Mouse (Mus musculus) myocyte (in vitro differentiated cells): ENCODE results near the gene Npas1. TPM values are rescaled to one million over a fixed set of nuclear protein-coding genes. Genes with fewer than 3 reads are reported as not detected.

Source experiments
- H3K27me3 ChIP-seq: one replicate; pipeline ENCODE4 v1.6.1; 2011; ENCODE audit not compliant: control insufficient read depth, insufficient read depth, insufficient read length
- H3K36me3 ChIP-seq: one replicate; pipeline ENCODE4 v1.6.1; 2011; ENCODE audit not compliant: control insufficient read depth, insufficient read depth
- H3K4me2 ChIP-seq: one replicate; pipeline ENCODE4 v1.6.1; 2011; ENCODE audit warnings: low read depth, control low read depth
- H3K4me3 ChIP-seq: one replicate; pipeline ENCODE4 v1.5.1; 2011; ENCODE audit warnings: mild to moderate bottlenecking, control low read depth, moderate library complexity
- H3K79me2 ChIP-seq: one replicate; pipeline ENCODE4 v1.6.1; 2011; ENCODE audit not compliant: control insufficient read depth, insufficient read depth
- H3ac ChIP-seq: one replicate; pipeline ENCODE4 v1.6.1; 2011; ENCODE audit not compliant: control insufficient read depth, insufficient read length
- CEBPB ChIP-seq: IDR thresholded peaks from 2 replicates; pipeline ENCODE4 v1.6.1; 2011; ENCODE audit warnings: mild to moderate bottlenecking, moderate library complexity; ENCODE audit not compliant: poor library complexity, insufficient read depth, severe bottlenecking
- E2F4 ChIP-seq: IDR thresholded peaks from one replicate; pipeline ENCODE4 v1.6.1; 2011; ENCODE audit warnings: mild to moderate bottlenecking, control low read depth, moderate library complexity; ENCODE audit not compliant: insufficient read depth
- MAX ChIP-seq: IDR thresholded peaks from one replicate; pipeline ENCODE4 v1.6.1; 2011; ENCODE audit warnings: low read depth, mild to moderate bottlenecking, control low read depth
- MYOD1 ChIP-seq, 3 experiments: IDR thresholded peaks; one replicate each; pipeline ENCODE4 v1.6.1; 2011; ENCODE audit warnings: control low read depth in 2 of 3, low read depth in 2 of 3, mild to moderate bottlenecking in 2 of 3, moderate library complexity in 1 of 3; ENCODE audit not compliant: insufficient read length in 2 of 3, control insufficient read depth in 1 of 3
- MYOG ChIP-seq, 3 experiments: IDR thresholded peaks; one replicate each; pipeline ENCODE4 v1.6.1; 2011; ENCODE audit warnings: control low read depth in 2 of 3, low read depth in 2 of 3, mild to moderate bottlenecking in 2 of 3; ENCODE audit not compliant: insufficient read length in 2 of 3, control insufficient read depth in 1 of 3, insufficient read depth in 1 of 3
- POLR2A ChIP-seq: IDR thresholded peaks from one replicate; pipeline ENCODE4 v1.6.1; 2011; ENCODE audit warnings: low read depth, mild to moderate bottlenecking, control low read depth, moderate library complexity; ENCODE audit not compliant: insufficient read length
- POLR2AphosphoS2 ChIP-seq: IDR thresholded peaks from one replicate; pipeline ENCODE4 v1.6.1; 2011; ENCODE audit warnings: low read depth, control low read depth; ENCODE audit not compliant: insufficient read length
- REST ChIP-seq: IDR thresholded peaks from one replicate; pipeline ENCODE4 v1.6.1; 2011; ENCODE audit warnings: mild to moderate bottlenecking, control low read depth, moderate library complexity; ENCODE audit not compliant: insufficient read depth, insufficient read length
- SRF ChIP-seq: IDR thresholded peaks from one replicate; pipeline ENCODE4 v1.6.1; 2011; ENCODE audit warnings: low read depth; ENCODE audit not compliant: control insufficient read depth, insufficient read length
- TCF12 ChIP-seq: IDR thresholded peaks from one replicate; pipeline ENCODE4 v1.6.1; 2011; ENCODE audit warnings: mild to moderate bottlenecking, control low read depth; ENCODE audit not compliant: poor library complexity, insufficient read depth, severe bottlenecking
- TCF3 ChIP-seq: IDR thresholded peaks from one replicate; pipeline ENCODE4 v1.6.1; 2011; ENCODE audit warnings: low read depth, control low read depth; ENCODE audit not compliant: insufficient read length
- USF1 ChIP-seq: IDR thresholded peaks from one replicate; pipeline ENCODE4 v1.6.1; 2011; ENCODE audit warnings: low read depth, mild to moderate bottlenecking, control low read depth, moderate library complexity
- polyA plus RNA-seq: library from polyadenylated mRNA; unstranded; fragments of >200 nt; fragmentation: generic; extraction: Trizol; gene quantifications from one replicate; pipeline ENCODE4 v1.2.1, GENCODE M21; 2012; ENCODE audit warnings: missing spikeins

Npas1 gene
- polyA plus RNA-seq, 1 experiment: 0.18 TPM

- H3K4me2 ChIP-seq: no peak overlapping the region
- no peaks in the 10 kb centered on the region for H3K79me2 ChIP-seq
- H3K27me3 ChIP-seq: peaks cover 18% of the 10 kb centered on the region
- no peaks in the 10 kb centered on the region for H3K36me3 ChIP-seq
- TF ChIP-seq TCF12 (no peak), TCF3 (no peak), MYOD1 (IDR thresholded peaks at IDR 0.05; ENCODE audit: control insufficient read depth in 1 of 3, insufficient read length in 2 of 3, low read depth in 2 of 3) (no peak), MYOG (IDR thresholded peaks at IDR 0.05; ENCODE audit: control insufficient read depth in 1 of 3, insufficient read depth in 1 of 3, insufficient read length in 2 of 3, low read depth in 2 of 3) (no peak), CEBPB (no peak)
- H3ac ChIP-seq: no peak overlapping the region
- H3K4me3 ChIP-seq: no peak overlapping the region
These were observed 11.0 kb downstream of the Npas1 start for GRCm38 (mm10) chr7:16466565-16466964.

DNA sequence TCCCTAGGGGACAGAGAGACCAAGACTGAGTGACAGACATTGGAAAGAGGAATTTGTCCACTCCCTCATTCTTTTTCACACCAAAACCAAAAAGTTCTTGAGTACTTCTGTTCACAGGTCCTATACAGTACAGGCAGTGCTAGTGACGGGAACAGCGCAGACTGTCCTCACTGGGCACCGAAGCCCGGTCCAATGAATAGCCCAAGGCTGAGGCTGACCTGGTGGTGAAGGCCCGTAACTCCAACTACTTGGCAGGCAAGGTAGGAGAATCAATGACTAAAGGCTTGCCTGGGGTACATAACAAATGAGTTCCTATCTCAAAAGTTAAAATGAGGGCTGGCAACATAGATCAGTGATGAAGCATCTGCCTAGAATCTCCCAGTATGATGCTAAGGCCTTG, 12.0 kb downstream of the Npas1 start:
- TF ChIP-seq TCF3 (no peak), CEBPB (no peak), POLR2A (no peak), POLR2AphosphoS2 (no peak), USF1 (no peak), MYOG (IDR thresholded peaks at IDR 0.05; ENCODE audit: control insufficient read depth in 1 of 3, insufficient read depth in 1 of 3, insufficient read length in 2 of 3, low read depth in 2 of 3) (no peak), MYOD1 (IDR thresholded peaks at IDR 0.05; ENCODE audit: control insufficient read depth in 1 of 3, insufficient read length in 2 of 3, low read depth in 2 of 3) (no peak), SRF (no peak), MAX (no peak), E2F4 (no peak), REST (no peak), TCF12 (no peak)

DNA sequence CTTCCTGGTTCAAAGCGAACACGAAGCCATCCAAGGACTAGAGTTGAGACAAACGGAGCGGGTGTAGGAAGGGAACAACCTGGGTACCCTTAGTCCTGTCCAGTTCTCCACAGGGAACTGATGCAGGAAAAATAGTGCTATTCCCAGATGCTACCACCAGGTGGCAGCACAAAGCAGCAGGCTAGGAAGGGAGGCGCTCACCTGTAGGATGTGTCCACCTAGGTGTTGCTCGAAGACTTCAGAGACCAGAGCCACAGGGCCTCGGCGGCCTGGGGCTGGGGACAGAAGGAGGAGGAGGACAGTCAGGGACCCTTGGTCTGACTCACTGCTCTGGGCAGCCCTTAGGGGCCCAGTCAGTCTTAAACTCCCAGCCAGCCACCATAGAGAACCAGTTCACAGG, 12.4 kb downstream of the Npas1 start:
- no peak overlapping the region for H3K4me3 ChIP-seq
- peaks cover 18% of the 10 kb centered on the region for H3K27me3 ChIP-seq
- H3K4me2 ChIP-seq: no peak overlapping the region
- TF ChIP-seq CEBPB: no peak
- H3K79me2 ChIP-seq: no peaks in the 10 kb centered on the region
- no peaks in the 10 kb centered on the region for H3K36me3 ChIP-seq
- H3ac ChIP-seq: no peak overlapping the region

More for the DNA sequence above, 12.0 kb downstream of the Npas1 start:
- Histone ChIP-seq H3K4me3 (no peak overlapping the region), H3K27me3 (peaks cover 18% of the 10 kb centered on the region), H3K36me3 (no peaks in the 10 kb centered on the region), H3K79me2 (no peaks in the 10 kb centered on the region), H3ac (no peak overlapping the region), H3K4me2 (no peak overlapping the region)

- Histone ChIP-seq H3K79me2 (no peaks in the 10 kb centered on the region), H3K4me3 (no peak overlapping the region), H3K27me3 (peaks cover 10% of the 10 kb centered on the region), H3K4me2 (no peak overlapping the region), H3K36me3 (no peaks in the 10 kb centered on the region), H3ac (no peak overlapping the region)
- no peak for TF ChIP-seq TCF12
- TF ChIP-seq POLR2A: no peak
- TF ChIP-seq REST: no peak
- TF ChIP-seq POLR2AphosphoS2: no peak
- TF ChIP-seq E2F4: no peak
- TF ChIP-seq USF1: no peak
- TF ChIP-seq MYOG (IDR thresholded peaks at IDR 0.05; ENCODE audit: control insufficient read depth in 1 of 3, insufficient read depth in 1 of 3, insufficient read length in 2 of 3, low read depth in 2 of 3): no peak
- no peak for TF ChIP-seq SRF
- TF ChIP-seq MAX: no peak
- no peak for TF ChIP-seq MYOD1 (IDR thresholded peaks at IDR 0.05; ENCODE audit: control insufficient read depth in 1 of 3, insufficient read length in 2 of 3, low read depth in 2 of 3)
- TF ChIP-seq CEBPB: no peak
- TF ChIP-seq TCF3: no peak
These were observed 14.3 kb downstream of the Npas1 start for GRCm38 (mm10) chr7:16463214-16463613.

GRCm38 (mm10) chr7:16461705-16462104, 15.8 kb downstream of the Npas1 start:
- H3K4me3 ChIP-seq: no peak overlapping the region
- no peak overlapping the region for H3K4me2 ChIP-seq
- H3K27me3 ChIP-seq: peaks cover 7% of the 10 kb centered on the region
- no peak overlapping the region for H3ac ChIP-seq
- H3K36me3 ChIP-seq: no peaks in the 10 kb centered on the region
- no peak for TF ChIP-seq REST
- no peak for TF ChIP-seq TCF3
- no peak for TF ChIP-seq E2F4
- no peak for TF ChIP-seq MAX
- TF ChIP-seq POLR2A: no peak
- no peak for TF ChIP-seq POLR2AphosphoS2
- no peak for TF ChIP-seq SRF
- TF ChIP-seq MYOG (IDR thresholded peaks at IDR 0.05; ENCODE audit: control insufficient read depth in 1 of 3, insufficient read depth in 1 of 3, insufficient read length in 2 of 3, low read depth in 2 of 3): no peak
- H3K79me2 ChIP-seq: no peaks in the 10 kb centered on the region
